Mouse (Mus musculus) small intestine, adult 2 months (tissue): ENCODE measurements around the gene Rab4a.

Source experiments
- CTCF ChIP-seq: fragments of 200-500 bp; IDR thresholded peaks from 2 replicates; pipeline ENCODE4 v1.5.1; 2012; ENCODE audit warnings: low read depth, mild to moderate bottlenecking, control low read depth, inconsistent platforms, low read length, moderate library complexity, mixed read lengths; ENCODE audit not compliant: insufficient replicate concordance, insufficient read length; ENCODE audit errors: extremely low read depth
- POLR2A ChIP-seq: fragments of 200-500 bp; IDR thresholded peaks from 2 replicates; pipeline ENCODE4 v1.6.1; 2012; ENCODE audit warnings: low read depth, mild to moderate bottlenecking, control low read depth, inconsistent platforms, low read length, moderate library complexity

DNA sequence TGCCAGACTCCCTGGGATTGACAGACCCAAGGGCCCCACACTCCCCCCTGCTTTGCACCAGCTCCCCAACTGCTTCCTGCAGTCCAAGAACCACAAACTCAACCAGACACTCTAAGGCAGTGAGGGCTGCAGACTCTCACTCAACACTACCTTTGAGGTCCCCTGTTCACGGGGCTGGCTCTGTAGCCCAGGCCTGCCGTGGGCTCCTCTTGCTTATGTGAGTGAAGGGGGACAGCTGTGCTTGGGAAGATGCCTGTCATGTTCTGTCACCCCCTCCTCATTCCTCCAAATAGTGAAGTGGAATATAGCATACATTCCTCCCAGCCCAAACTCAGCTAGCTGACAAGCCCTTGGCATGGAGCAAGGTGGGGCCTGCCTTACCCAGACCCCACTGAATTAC, 76.6 kb downstream of the Rab4a start:
- TF ChIP-seq POLR2A (no peak), CTCF (no peak)
